Mouse (Mus musculus): ENCODE results near the gene Crebrf. TPM values are rescaled to one million over a fixed set of nuclear protein-coding genes. Genes with fewer than 3 reads are reported as not detected.
A peak's percentile ranks its signal among the peaks of the same experiment; 100 is the strongest.

Gene Crebrf
- polyA plus RNA-seq (2016; fragmentation: Nextera tagmentation; extraction: Ambion mirVana), result 1.7 and 2.5 TPM in 2 replicates

GRCm38 (mm10) chr17:26715271-26715758 is at the start of gene Crebrf:
Crebrf (plus strand) TSS chr17:26715650.
- peak; percentile 97 for DNase-seq (ENCODE audit: extremely low spot score, low spot score)
- Histone ChIP-seq H3K27ac (peak within 1 kb of the TSS; percentile 89), H3K36me3 (replicated peaks) (no peaks in the 10 kb centered on the region), H3K9me3 (no peaks in the 10 kb centered on the region), H3K4me3 (peak within 1 kb of the TSS; percentile 96), H3K4me1 (peaks cover 7% of the 10 kb centered on the region), H3K27me3 (ENCODE audit: poor library complexity, severe bottlenecking) (no peaks in the 10 kb centered on the region)
- WGBS, result under 1% methylated on average over 41 of the region's 41 CpGs

- no peak overlapping the region for H3K27ac ChIP-seq
- H3K4me3 ChIP-seq, result no peak overlapping the region
- no peaks in the 10 kb centered on the region for H3K36me3 ChIP-seq (replicated peaks)
- H3K9me3 ChIP-seq, result no peaks in the 10 kb centered on the region
- H3K4me1 ChIP-seq, result 0 out of 2 replicates have a peak, but pooled peaks cover 5% of the 10 kb centered on the region
- H3K27me3 ChIP-seq (ENCODE audit: poor library complexity, severe bottlenecking), result no peaks in the 10 kb centered on the region
- WGBS, result 61% methylated on average over 4 of the region's 4 CpGs
- no peak for DNase-seq (ENCODE audit: extremely low spot score, low spot score)
These were observed 44.2 kb upstream of the Crebrf start for GRCm38 (mm10) chr17:26671268-26671667.

GRCm38 (mm10) chr17:26675845-26676244 is 39.6 kb upstream of the Crebrf start:
- H3K27me3 ChIP-seq (ENCODE audit: poor library complexity, severe bottlenecking), result no peaks in the 10 kb centered on the region
- no peaks in the 10 kb centered on the region for H3K36me3 ChIP-seq (replicated peaks)
- 28% methylated on average over 7 of the region's 7 CpGs for WGBS
- H3K4me1 ChIP-seq, result peaks cover 16% of the 10 kb centered on the region
- H3K27ac ChIP-seq, result peak overlapping the region; percentile 86; the same call in 1 of the 2 replicates
- H3K4me3 ChIP-seq, result peak overlapping the region; percentile 96
- no peaks in the 10 kb centered on the region for H3K9me3 ChIP-seq
- DNase-seq (ENCODE audit: extremely low spot score, low spot score), result no peak

- peaks cover 4% of the 10 kb centered on the region for H3K36me3 ChIP-seq (replicated peaks)
- H3K27ac ChIP-seq, result peak overlapping the region; percentile 86
- no peaks in the 10 kb centered on the region for H3K27me3 ChIP-seq (ENCODE audit: poor library complexity, severe bottlenecking)
- no peaks in the 10 kb centered on the region for H3K9me3 ChIP-seq
- under 1% methylated on average over 30 of the region's 30 CpGs for WGBS
- peak overlapping the region; percentile 96 for H3K4me3 ChIP-seq
- peaks cover 16% of the 10 kb centered on the region for H3K4me1 ChIP-seq
- peak; percentile 87 for DNase-seq (ENCODE audit: extremely low spot score, low spot score)
These were observed 39.2 kb upstream of the Crebrf start for GRCm38 (mm10) chr17:26676252-26676615.

GRCm38 (mm10) chr17:26676616-26677376 is 38.7 kb upstream of the Crebrf start:
- DNase-seq (ENCODE audit: extremely low spot score, low spot score), result peak; percentile 18
- Histone ChIP-seq H3K27ac (peak overlapping the region; percentile 86), H3K4me3 (peak overlapping the region; percentile 96), H3K36me3 (replicated peaks) (peaks cover 7% of the 10 kb centered on the region), H3K9me3 (no peaks in the 10 kb centered on the region), H3K27me3 (ENCODE audit: poor library complexity, severe bottlenecking) (no peaks in the 10 kb centered on the region), H3K4me1 (peaks cover 16% of the 10 kb centered on the region)
- WGBS, result 5% methylated on average over 26 of the region's 26 CpGs

- Histone ChIP-seq H3K4me1 (peaks cover 16% of the 10 kb centered on the region), H3K9me3 (no peaks in the 10 kb centered on the region), H3K36me3 (replicated peaks) (peaks cover 15% of the 10 kb centered on the region), H3K27ac (no peak overlapping the region), H3K27me3 (ENCODE audit: poor library complexity, severe bottlenecking) (no peaks in the 10 kb centered on the region), H3K4me3 (peak overlapping the region; percentile 96; the same call in 1 of the 2 replicates)
- WGBS, result 89% methylated on average over 7 of the region's 7 CpGs
- no peak for DNase-seq (ENCODE audit: extremely low spot score, low spot score)
These were observed 37.5 kb upstream of the Crebrf start for GRCm38 (mm10) chr17:26677711-26678637.

- DNase-seq (ENCODE audit: extremely low spot score, low spot score), result no peak
These were observed 34.2 kb upstream of the Crebrf start for GRCm38 (mm10) chr17:26681276-26681675.

GRCm38 (mm10) chr17:26686334-26687000 is 29.0 kb upstream of the Crebrf start:
- H3K27me3 ChIP-seq (ENCODE audit: poor library complexity, severe bottlenecking), result no peaks in the 10 kb centered on the region
- no peak for DNase-seq (ENCODE audit: extremely low spot score, low spot score)
- 91% methylated on average over 17 of the region's 17 CpGs for WGBS
- peaks cover 25% of the 10 kb centered on the region for H3K36me3 ChIP-seq (replicated peaks)
- no peak overlapping the region for H3K4me3 ChIP-seq
- peaks cover 16% of the 10 kb centered on the region for H3K4me1 ChIP-seq
- H3K9me3 ChIP-seq, result no peaks in the 10 kb centered on the region
- no peak overlapping the region for H3K27ac ChIP-seq

More at GRCm38 (mm10) chr17:26681276-26681675, 34.2 kb upstream of the Crebrf start:
- 90% methylated on average over 6 of the region's 6 CpGs for WGBS
- Histone ChIP-seq H3K9me3 (no peaks in the 10 kb centered on the region), H3K4me3 (no peak overlapping the region), H3K36me3 (replicated peaks) (peaks cover 31% of the 10 kb centered on the region), H3K27me3 (ENCODE audit: poor library complexity, severe bottlenecking) (no peaks in the 10 kb centered on the region), H3K27ac (no peak overlapping the region), H3K4me1 (peaks cover 12% of the 10 kb centered on the region)

- Histone ChIP-seq H3K27ac (no peak overlapping the region), H3K27me3 (ENCODE audit: poor library complexity, severe bottlenecking) (no peaks in the 10 kb centered on the region)
These were observed 26.4 kb upstream of the Crebrf start for GRCm38 (mm10) chr17:26688795-26689735.

GRCm38 (mm10) chr17:26689810-26690209 is 25.6 kb upstream of the Crebrf start:
- Histone ChIP-seq H3K27me3 (ENCODE audit: poor library complexity, severe bottlenecking) (no peaks in the 10 kb centered on the region), H3K9me3 (no peaks in the 10 kb centered on the region), H3K36me3 (replicated peaks) (peaks cover 5% of the 10 kb centered on the region; the same call in 1 of the 2 replicates), H3K4me1 (peaks cover 16% of the 10 kb centered on the region), H3K4me3 (no peak overlapping the region), H3K27ac (no peak overlapping the region)
- 97% methylated on average over 2 of the region's 2 CpGs for WGBS
- no peak for DNase-seq (ENCODE audit: extremely low spot score, low spot score)

More at GRCm38 (mm10) chr17:26688795-26689735, 26.4 kb upstream of the Crebrf start:
- Histone ChIP-seq H3K36me3 (replicated peaks) (peaks cover 12% of the 10 kb centered on the region), H3K4me3 (no peak overlapping the region), H3K4me1 (peaks cover 16% of the 10 kb centered on the region), H3K9me3 (no peaks in the 10 kb centered on the region)
- WGBS, result 73% methylated on average over 8 of the region's 8 CpGs
- DNase-seq (ENCODE audit: extremely low spot score, low spot score), result no peak

GRCm38 (mm10) chr17:26690236-26690635 is 25.2 kb upstream of the Crebrf start:
- no peak overlapping the region for H3K27ac ChIP-seq
- H3K9me3 ChIP-seq, result no peaks in the 10 kb centered on the region
- WGBS, result 88% methylated on average over 5 of the region's 5 CpGs
- H3K4me1 ChIP-seq, result peaks cover 16% of the 10 kb centered on the region
- no peaks in the 10 kb centered on the region for H3K27me3 ChIP-seq (ENCODE audit: poor library complexity, severe bottlenecking)
- H3K4me3 ChIP-seq, result no peak overlapping the region
- no peak for DNase-seq (ENCODE audit: extremely low spot score, low spot score)
- peaks cover 2% of the 10 kb centered on the region; the same call in 1 of the 2 replicates for H3K36me3 ChIP-seq (replicated peaks)

Measured in forebrain, embryonic 10.5 days (tissue).